Mouse (Mus musculus) limb, embryonic 12.5 days (tissue): ENCODE measurements around the gene Arsb. TPM values are rescaled to one million over a fixed set of nuclear protein-coding genes. Genes with fewer than 3 reads are reported as not detected.
A peak's percentile ranks its signal among the peaks of the same experiment; 100 is the strongest.

Experiments
- ATAC-seq: fragments of 200-750 bp; cut with Nextera tagmentation; 2 replicates; pipeline ENCODE4 v1.8.0; 2017; ENCODE audit warnings: low read depth, moderate TSS enrichment; ENCODE audit not compliant: insufficient number of reproducible peaks, insufficient read depth, low FRiP score, low TSS enrichment
- H3K27ac ChIP-seq: fragments of 300-500 bp; sonication (generic); 2 replicates; pipeline ENCODE4 v1.5.1; 2016; ENCODE audit warnings: mild to moderate bottlenecking, moderate library complexity
- H3K27me3 ChIP-seq: fragments of 300-500 bp; sonication (generic); 2 replicates; pipeline ENCODE4 v1.6.1; 2016; ENCODE audit warnings: mild to moderate bottlenecking, moderate library complexity
- H3K36me3 ChIP-seq: fragments of 300-500 bp; sonication (generic); 2 replicates; pipeline ENCODE4 v1.6.1; 2016; ENCODE audit warnings: mild to moderate bottlenecking, moderate library complexity
- H3K4me1 ChIP-seq: fragments of 300-500 bp; sonication (generic); replicated peaks from 2 replicates; pipeline ENCODE4 v1.6.1; 2016
- H3K4me2 ChIP-seq: fragments of 300-500 bp; sonication (generic); 2 replicates; pipeline ENCODE4 v1.6.1; 2016; ENCODE audit warnings: mild to moderate bottlenecking, moderate library complexity
- H3K4me3 ChIP-seq: fragments of 300-500 bp; sonication (generic); replicated peaks from 2 replicates; pipeline ENCODE4 v1.5.1; 2016; ENCODE audit warnings: mild to moderate bottlenecking
- H3K9ac ChIP-seq: fragments of 300-500 bp; sonication (generic); replicated peaks from 2 replicates; pipeline ENCODE4 v1.6.1; 2016; ENCODE audit warnings: mild to moderate bottlenecking, moderate library complexity
- H3K9me3 ChIP-seq: fragments of 300-500 bp; sonication (generic); 2 replicates; pipeline ENCODE4 v1.6.1; 2016; ENCODE audit warnings: mild to moderate bottlenecking, moderate library complexity
- WGBS: fragments of 180-500 bp; shearing (Covaris S2); methylation state at CpG from one replicate; pipeline ENCODE4 v1.1.7; 2016; 5-methylcytosine and 5-hydroxymethylcytosine counted together
- polyA plus RNA-seq: library from polyadenylated mRNA; unstranded; fragments of >200 nt; fragmentation: Nextera tagmentation; extraction: Ambion mirVana; gene quantifications from 2 replicates; pipeline ENCODE4 v1.2.1, GENCODE M21; 2016

Gene Arsb
- polyA plus RNA-seq, 1 experiment from 2014 or later: 7.9 TPM

DNA sequence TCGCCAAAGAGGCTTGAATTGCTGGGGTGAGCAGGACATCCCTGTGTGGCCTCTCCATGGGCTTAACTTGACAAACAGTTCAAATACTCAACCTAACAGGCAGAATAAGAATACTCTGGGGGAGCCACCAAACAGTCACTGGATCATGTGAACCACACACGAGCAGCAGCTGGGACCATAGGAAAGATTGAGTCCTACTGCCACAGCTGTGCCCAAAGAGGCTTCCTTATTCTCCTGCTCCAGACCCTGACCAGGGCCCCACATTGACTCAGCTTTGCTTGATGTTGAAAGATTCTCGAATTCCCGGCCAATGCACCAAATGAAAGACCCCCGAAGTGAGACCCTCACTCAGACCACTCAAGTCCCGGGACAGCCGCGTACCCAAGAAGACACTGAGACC, 9.6 kb upstream of the Arsb start:
- no peak for ATAC-seq
- Histone ChIP-seq H3K27ac (no peak overlapping the region), H3K9ac (no peak overlapping the region), H3K4me2 (no peak overlapping the region), H3K9me3 (no peaks in the 10 kb centered on the region; the same call in 1 of the 2 replicates), H3K4me1 (0 out of 2 replicates have a peak, but pooled peaks cover 5% of the 10 kb centered on the region), H3K36me3 (no peaks in the 10 kb centered on the region), H3K4me3 (no peak overlapping the region), H3K27me3 (no peaks in the 10 kb centered on the region)
- 91% methylated on average over 8 of the region's 8 CpGs for WGBS

DNA sequence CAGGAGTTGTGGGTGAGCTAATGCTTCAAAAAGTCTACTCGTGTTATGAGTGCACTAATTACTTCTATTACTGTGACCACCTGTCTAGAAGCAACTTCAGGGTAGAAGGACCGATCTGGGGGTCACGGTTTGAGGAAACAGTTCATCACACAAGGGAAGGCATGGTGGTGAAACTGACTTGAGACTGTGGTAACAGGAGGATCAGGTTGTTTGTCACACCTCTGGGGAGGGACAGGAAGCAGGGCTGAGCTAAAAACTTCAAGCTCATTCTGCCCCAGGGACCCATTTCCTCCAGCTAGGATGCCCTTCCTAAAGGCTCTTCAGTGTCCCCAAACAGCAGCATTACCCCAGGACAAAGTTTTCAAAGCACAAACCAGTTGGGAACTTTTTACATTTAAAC, 8.6 kb upstream of the Arsb start:
- Histone ChIP-seq H3K9ac (no peak overlapping the region), H3K9me3 (no peaks in the 10 kb centered on the region; the same call in 1 of the 2 replicates), H3K36me3 (no peaks in the 10 kb centered on the region), H3K4me1 (0 out of 2 replicates have a peak, but pooled peaks cover 4% of the 10 kb centered on the region), H3K27ac (no peak overlapping the region), H3K4me3 (no peak overlapping the region), H3K4me2 (no peak overlapping the region), H3K27me3 (no peaks in the 10 kb centered on the region)
- whole genome bisulfite sequencing: 77% methylated on average over 3 of the region's 3 CpGs
- ATAC-seq: no peak

DNA sequence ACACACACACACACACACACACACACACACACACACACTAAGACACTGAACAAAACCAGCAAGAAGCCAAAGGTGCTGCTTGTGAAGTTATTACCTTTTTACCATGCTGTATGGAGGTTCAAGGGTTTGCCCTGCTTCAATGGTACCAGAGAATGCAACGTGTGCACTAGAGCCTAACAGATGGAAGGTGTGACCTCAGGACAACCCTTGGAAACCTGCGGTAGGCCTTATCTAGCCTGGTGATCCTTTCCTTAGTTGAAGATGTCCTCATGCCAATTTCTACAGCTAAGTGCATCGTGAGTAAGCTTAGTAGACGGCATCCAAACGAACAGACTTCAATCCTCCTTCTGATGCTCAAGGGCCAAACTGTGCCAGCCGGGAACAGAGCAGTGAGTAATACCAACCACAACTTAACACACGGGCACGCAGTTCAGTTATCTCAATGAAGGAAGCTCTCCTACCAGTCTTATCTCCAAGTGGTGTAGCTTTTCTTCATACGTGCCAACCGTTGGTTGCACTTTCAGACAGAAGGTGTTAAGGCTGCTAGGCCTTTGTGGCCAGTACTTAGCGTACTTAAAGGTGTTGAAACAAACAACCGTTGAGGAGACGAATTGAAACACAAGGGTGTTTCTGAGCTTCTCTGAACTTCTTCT, 7.0 kb upstream of the Arsb start:
- Histone ChIP-seq H3K4me1 (no peaks in the 10 kb centered on the region), H3K4me2 (no peak overlapping the region), H3K9ac (no peak overlapping the region), H3K27me3 (no peaks in the 10 kb centered on the region), H3K9me3 (no peaks in the 10 kb centered on the region; the same call in 1 of the 2 replicates), H3K27ac (no peak overlapping the region), H3K36me3 (no peaks in the 10 kb centered on the region), H3K4me3 (no peak overlapping the region)
- no peak for ATAC-seq
- WGBS: 86% methylated on average over 13 of the region's 13 CpGs

DNA sequence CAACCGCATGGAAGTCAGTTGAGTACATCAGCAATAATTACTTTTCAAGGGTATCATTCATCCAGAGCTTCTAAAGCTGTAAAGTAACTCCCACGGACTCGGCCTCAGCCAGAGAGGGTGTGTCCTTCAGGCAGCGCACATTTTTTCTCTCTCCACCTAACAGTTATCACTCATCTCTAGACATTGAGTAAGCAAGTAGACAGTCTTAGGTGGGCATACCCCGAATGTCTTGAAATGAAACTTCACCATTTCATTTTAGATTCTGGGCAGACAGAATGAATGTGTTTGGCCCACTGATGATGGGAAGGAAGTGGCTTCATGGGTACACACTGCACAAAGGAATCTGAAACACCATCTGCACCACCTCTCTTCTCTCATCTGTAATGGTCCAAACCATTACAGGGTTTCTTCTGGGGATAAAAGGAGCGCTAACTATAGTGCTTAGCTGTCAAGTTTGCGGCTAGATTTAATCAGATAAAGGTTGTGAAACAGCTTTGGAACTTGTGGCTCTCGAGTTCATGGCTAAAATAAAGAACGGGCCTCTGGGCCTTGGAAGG, 321 bp upstream of the Arsb start:
- H3K4me1 ChIP-seq: peaks cover 13% of the 10 kb centered on the region
- H3K27ac ChIP-seq: peak overlapping the region; percentile 95
- H3K27me3 ChIP-seq: no peaks in the 10 kb centered on the region
- peak overlapping the region; percentile 89 for H3K4me2 ChIP-seq
- no peaks in the 10 kb centered on the region for H3K9me3 ChIP-seq
- 34% methylated on average over 9 of the region's 9 CpGs for WGBS
- H3K36me3 ChIP-seq: no peaks in the 10 kb centered on the region
- H3K9ac ChIP-seq: peak overlapping the region; percentile 88
- H3K4me3 ChIP-seq: peak overlapping the region; percentile 67
- no peak for ATAC-seq

DNA sequence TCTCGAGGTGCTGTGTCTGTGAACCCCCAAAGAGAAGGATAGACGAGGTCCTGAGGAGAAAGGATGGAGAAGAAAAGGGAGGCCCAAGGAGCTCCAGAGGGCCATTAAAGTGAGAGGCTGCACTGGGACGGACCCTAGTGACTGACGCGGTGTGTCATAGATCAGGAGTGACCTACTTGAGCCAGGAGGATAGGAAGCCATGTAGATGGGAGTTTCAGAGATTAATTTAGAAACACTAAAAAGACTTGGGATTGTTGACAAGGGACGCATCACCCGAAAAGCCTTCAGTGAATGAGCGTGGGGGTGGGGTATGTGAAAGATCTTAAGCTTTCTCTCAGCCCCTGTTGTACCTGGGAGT, 828 bp downstream of the Arsb start:
- H3K9me3 ChIP-seq: no peaks in the 10 kb centered on the region
- peak overlapping the region; percentile 88 for H3K9ac ChIP-seq
- WGBS: 35% methylated on average over 8 of the region's 8 CpGs
- H3K27me3 ChIP-seq: no peaks in the 10 kb centered on the region
- ATAC-seq: no peak; the same call in 1 of the 2 replicates
- peak overlapping the region; percentile 67 for H3K4me3 ChIP-seq
- peak overlapping the region; percentile 95 for H3K27ac ChIP-seq
- H3K4me1 ChIP-seq: peaks cover 13% of the 10 kb centered on the region
- peak overlapping the region; percentile 89 for H3K4me2 ChIP-seq
- H3K36me3 ChIP-seq: no peaks in the 10 kb centered on the region

DNA sequence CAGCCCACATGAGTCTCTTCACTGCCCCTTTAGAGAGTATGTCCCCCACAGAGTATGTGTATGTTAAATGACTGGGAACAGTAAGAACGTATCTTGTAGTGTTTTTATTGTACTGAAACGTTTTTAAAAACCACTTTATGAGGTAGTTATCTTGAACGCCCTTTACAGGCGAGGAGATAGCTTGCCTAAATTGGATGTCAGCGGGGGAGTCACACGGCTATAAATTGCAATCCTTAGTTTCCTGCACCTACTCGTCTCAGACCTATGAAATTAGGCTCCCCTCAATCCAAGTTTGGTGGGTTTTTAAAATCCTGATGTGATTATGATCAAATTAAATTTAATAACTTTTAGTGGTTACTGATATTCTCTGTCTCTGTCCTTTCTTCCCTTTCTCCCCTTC, 1.4 kb downstream of the Arsb start:
- Histone ChIP-seq H3K27me3 (no peaks in the 10 kb centered on the region), H3K27ac (no peak overlapping the region), H3K4me3 (peak overlapping the region; percentile 67; the same call in 1 of the 2 replicates), H3K9ac (no peak overlapping the region), H3K36me3 (no peaks in the 10 kb centered on the region), H3K9me3 (no peaks in the 10 kb centered on the region), H3K4me2 (peak overlapping the region; percentile 89), H3K4me1 (peaks cover 13% of the 10 kb centered on the region)
- WGBS: 50% methylated on average over 7 of the region's 7 CpGs
- ATAC-seq: no peak

DNA sequence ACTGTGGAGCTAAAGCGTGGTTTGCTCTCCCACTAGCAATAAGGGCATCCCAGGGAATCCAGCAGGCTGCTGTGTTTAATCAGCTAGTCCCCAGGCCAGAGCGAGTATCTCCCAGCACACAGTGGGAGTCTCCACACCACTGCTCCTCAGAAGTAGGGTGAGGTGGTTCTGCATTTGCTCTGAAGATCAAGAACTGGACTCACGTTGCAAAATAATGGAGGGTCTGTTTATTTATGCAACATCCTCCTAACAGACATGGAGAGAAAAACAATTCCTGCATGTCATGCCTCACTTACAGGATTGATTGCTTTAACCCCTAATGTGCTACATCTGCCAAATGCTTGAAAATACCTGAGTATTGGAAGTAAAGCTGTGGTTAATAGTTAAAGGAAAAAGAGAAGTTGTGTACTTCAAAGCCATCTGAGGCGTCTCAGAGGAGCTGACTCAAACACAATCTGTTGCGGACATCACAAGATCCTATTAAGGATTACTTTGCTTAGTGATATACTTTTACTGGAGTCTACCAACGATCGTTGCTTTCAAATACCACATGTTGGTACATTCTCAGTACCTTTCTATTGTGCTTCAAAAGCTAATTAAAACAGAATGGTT, 2.4 kb downstream of the Arsb start:
- no peak for ATAC-seq
- peak overlapping the region; percentile 45; the same call in 1 of the 2 replicates for H3K27ac ChIP-seq
- H3K9me3 ChIP-seq: no peaks in the 10 kb centered on the region
- H3K4me1 ChIP-seq: peaks cover 13% of the 10 kb centered on the region
- H3K4me3 ChIP-seq: no peak overlapping the region
- no peaks in the 10 kb centered on the region for H3K36me3 ChIP-seq
- H3K9ac ChIP-seq: no peak overlapping the region
- no peaks in the 10 kb centered on the region for H3K27me3 ChIP-seq
- 50% methylated on average over 7 of the region's 7 CpGs for WGBS
- H3K4me2 ChIP-seq: no peak overlapping the region

DNA sequence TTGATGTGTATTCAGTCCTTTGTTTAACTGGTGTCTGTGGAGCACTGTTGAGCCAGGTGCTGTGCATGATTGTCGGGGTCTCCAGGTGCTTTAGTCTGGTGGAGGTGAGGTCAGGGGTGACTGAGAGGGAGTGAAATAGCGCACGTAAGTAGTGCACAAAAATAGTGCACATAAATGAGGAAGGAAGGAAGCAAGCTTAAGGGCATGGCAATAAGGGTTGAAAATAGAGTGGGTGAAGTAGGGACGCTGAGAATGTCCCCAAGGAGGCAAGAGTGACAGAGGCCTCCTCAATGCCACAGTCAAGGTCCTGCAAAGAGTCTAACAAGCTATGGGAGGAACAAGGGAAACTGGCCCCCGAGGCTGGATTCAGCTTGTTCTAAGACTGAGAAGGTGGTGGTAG, 11.4 kb downstream of the Arsb start:
- ATAC-seq: no peak
- 0 out of 2 replicates have a peak, but pooled peaks cover 3% of the 10 kb centered on the region for H3K9me3 ChIP-seq
- no peak overlapping the region for H3K9ac ChIP-seq
- H3K27ac ChIP-seq: no peak overlapping the region
- H3K36me3 ChIP-seq: no peaks in the 10 kb centered on the region
- 88% methylated on average over 5 of the region's 5 CpGs for WGBS
- no peaks in the 10 kb centered on the region for H3K27me3 ChIP-seq
- H3K4me3 ChIP-seq: no peak overlapping the region
- H3K4me2 ChIP-seq: no peak overlapping the region
- peaks cover 18% of the 10 kb centered on the region for H3K4me1 ChIP-seq

DNA sequence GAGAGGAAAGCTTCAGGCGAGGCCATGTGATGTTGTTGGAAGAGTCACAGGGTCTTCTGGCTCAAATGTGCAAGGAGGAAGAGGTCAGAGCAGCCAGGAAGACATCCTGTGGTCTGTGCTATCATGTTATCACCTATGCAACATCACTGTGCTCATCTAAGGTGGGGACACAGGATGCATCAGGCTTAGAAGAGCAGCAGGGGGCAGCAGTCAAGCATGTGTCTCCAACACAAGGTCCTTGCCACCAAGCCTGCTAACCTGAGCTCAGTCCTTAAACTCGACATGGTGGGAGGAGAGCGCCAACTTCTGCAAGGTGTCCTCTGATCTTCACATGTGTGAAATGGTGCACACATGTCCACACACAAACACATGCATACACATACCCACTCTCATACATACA, 13.9 kb downstream of the Arsb start:
- Histone ChIP-seq H3K9me3 (0 out of 2 replicates have a peak, but pooled peaks cover 3% of the 10 kb centered on the region), H3K27ac (no peak overlapping the region), H3K4me1 (peaks cover 24% of the 10 kb centered on the region), H3K27me3 (no peaks in the 10 kb centered on the region), H3K36me3 (no peaks in the 10 kb centered on the region), H3K4me3 (no peak overlapping the region), H3K9ac (no peak overlapping the region), H3K4me2 (no peak overlapping the region)
- 77% methylated on average over 3 of the region's 3 CpGs for WGBS
- ATAC-seq: no peak

DNA sequence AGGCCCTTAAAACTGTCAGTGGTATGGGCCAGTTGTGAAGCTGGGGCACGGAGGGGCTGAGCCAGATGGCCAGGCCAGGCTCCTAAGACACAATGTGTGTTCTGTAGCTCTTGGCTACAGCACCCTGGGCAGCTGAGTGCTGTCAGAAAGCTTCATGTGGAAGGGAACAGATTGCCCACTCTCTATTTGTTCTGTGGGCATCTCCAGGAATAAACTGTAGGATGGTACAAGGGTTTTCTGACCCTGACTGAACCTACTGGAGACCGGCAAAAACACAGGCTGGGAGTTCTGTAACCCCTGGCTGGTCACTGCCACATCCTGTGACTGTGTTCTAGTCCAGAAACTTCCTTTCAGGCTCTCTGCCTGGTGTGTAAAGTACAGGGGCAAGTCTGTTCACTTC, 14.6 kb downstream of the Arsb start:
- no peak overlapping the region for H3K27ac ChIP-seq
- no peak for ATAC-seq

DNA sequence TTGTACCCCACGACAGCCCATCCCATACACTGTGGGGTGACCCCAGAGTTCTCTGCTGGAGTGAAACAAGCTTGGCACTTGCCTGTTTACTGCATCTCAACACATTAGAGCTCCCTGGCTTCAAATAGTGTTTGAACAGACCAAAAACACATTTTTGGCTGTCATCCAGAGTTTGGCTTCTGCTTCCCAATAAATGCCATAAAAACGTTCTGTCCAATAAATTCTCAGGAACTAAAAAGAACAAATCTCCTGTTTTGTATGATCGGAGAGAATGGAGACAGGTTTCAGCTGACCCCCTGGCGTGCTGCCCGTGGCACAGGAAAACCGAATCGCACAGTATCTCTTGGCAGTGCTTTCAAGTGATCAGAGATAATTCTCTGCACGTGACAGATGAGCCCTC, 16.2 kb downstream of the Arsb start:
- Histone ChIP-seq H3K9ac (no peak overlapping the region), H3K4me2 (no peak overlapping the region), H3K36me3 (no peaks in the 10 kb centered on the region), H3K4me3 (no peak overlapping the region), H3K27ac (no peak overlapping the region), H3K9me3 (no peaks in the 10 kb centered on the region), H3K27me3 (no peaks in the 10 kb centered on the region), H3K4me1 (peaks cover 24% of the 10 kb centered on the region)
- no peak for ATAC-seq
- WGBS: 49% methylated on average over 8 of the region's 8 CpGs

More for the DNA sequence above, 14.6 kb downstream of the Arsb start:
- no peaks in the 10 kb centered on the region for H3K27me3 ChIP-seq
- H3K9me3 ChIP-seq: 0 out of 2 replicates have a peak, but pooled peaks cover 3% of the 10 kb centered on the region
- H3K4me3 ChIP-seq: no peak overlapping the region
- 52% methylated on average over 2 of the region's 2 CpGs for WGBS
- H3K36me3 ChIP-seq: no peaks in the 10 kb centered on the region
- H3K9ac ChIP-seq: no peak overlapping the region
- no peak overlapping the region for H3K4me2 ChIP-seq
- peaks cover 24% of the 10 kb centered on the region for H3K4me1 ChIP-seq
